Mouse (Mus musculus) olfactory bulb, adult 2 months (tissue): ENCODE results near the gene Atg4d.

ENCODE experiments used
- CTCF ChIP-seq: fragments of 200-500 bp; IDR thresholded peaks from 2 replicates; pipeline ENCODE4 v1.5.1; 2012; ENCODE audit warnings: low read depth, mild to moderate bottlenecking, low read length, moderate library complexity; ENCODE audit not compliant: insufficient read depth
- POLR2A ChIP-seq: fragments of 200-500 bp; IDR thresholded peaks from 2 replicates; pipeline ENCODE4 v1.6.1; 2012; ENCODE audit warnings: mild to moderate bottlenecking, low read depth, low read length, moderate library complexity; ENCODE audit not compliant: insufficient read depth

- TF ChIP-seq CTCF = no peak
- no peak for TF ChIP-seq POLR2A
Observed at GRCm38 (mm10) chr9:21312134-21312533, 47.0 kb downstream of the Atg4d start, which contains the start of gene Ap1m2.
